Comparison of ENCODE assay signal across 8 mouse cellular contexts in the genomic region with DNA sequence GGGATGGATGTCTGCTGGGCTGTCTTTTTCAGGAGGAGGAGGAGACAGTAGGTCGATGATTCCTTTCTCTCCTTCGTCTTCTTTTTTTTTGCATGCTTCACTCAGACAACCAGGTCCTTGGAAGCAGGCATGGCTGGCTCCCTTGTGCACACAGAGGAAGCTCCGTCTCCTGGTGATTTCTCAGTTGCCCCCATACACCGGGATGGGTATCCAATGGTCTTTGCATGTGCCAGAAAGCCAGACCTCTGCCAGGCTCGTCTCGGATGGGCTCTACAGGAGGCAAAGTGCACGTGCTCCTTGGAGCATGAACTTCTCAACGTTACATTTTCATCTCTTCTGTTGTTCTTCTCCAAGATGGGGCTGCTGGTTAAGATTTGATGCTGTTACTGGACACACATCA.
DNase-seq lines count a peak whose midpoint lies in the region; ATAC-seq and TF ChIP-seq lines count a peak whose summit lies in the region.

No protein-coding gene starts in this region.

- peak overlapping the region; percentile 22; the same call in 1 of the 2 replicates for H3K4me3 ChIP-seq in layer of hippocampus, adult 2 months
- 0 out of 2 replicates have a peak overlapping the region, but pooled peaks have one; percentile 4 for H3K4me3 ChIP-seq in forebrain, embryonic 12.5 days (replicated peaks)
- no peak overlapping the region for H3K4me3 ChIP-seq in kidney, embryonic 14.5 days (ENCODE audit: low read length)
- H3K4me3 ChIP-seq in myocyte, result no peak overlapping the region

- WGBS in forebrain, embryonic 12.5 days, result 29% methylated on average over 8 of the region's 8 CpGs
- 16% methylated on average over 8 of the region's 8 CpGs for WGBS in kidney, embryonic 14.5 days

- peaks cover 15% of the 10 kb centered on the region for H3K4me1 ChIP-seq in forebrain, embryonic 12.5 days
- H3K4me1 ChIP-seq in kidney, embryonic 14.5 days (ENCODE audit: control insufficient read depth, insufficient read depth, low read length), result peaks cover 6% of the 10 kb centered on the region

- intact Hi-C loops in left cerebral cortex, postnatal 14 days (cut with DNase I), result loop anchor here (2.0 to 10.0 kb wide), 2 partner anchors 384 to 910 kb away; no protein-coding TSS in a partner anchor

- no peaks in the 10 kb centered on the region for H3K9me3 ChIP-seq in forebrain, embryonic 12.5 days
- H3K9me3 ChIP-seq in kidney, embryonic 14.5 days (ENCODE audit: control insufficient read depth, low read length), result no peaks in the 10 kb centered on the region

- no peak overlapping the region for H3ac ChIP-seq in myocyte (ENCODE audit: control insufficient read depth, insufficient read length)

- no peak for TF ChIP-seq CTCF in layer of hippocampus, adult 2 months (conservative IDR thresholded peaks at IDR 0.05)

- no peaks in the 10 kb centered on the region for H3K27me3 ChIP-seq in forebrain, embryonic 12.5 days
- H3K27me3 ChIP-seq in kidney, embryonic 14.5 days (ENCODE audit: control insufficient read depth, insufficient read depth, low read length), result no peaks in the 10 kb centered on the region
- no peaks in the 10 kb centered on the region for H3K27me3 ChIP-seq in myocyte (ENCODE audit: control insufficient read depth, insufficient read depth, insufficient read length)

- no peaks in the 10 kb centered on the region for H3K36me3 ChIP-seq in forebrain, embryonic 12.5 days (replicated peaks)
- H3K36me3 ChIP-seq in kidney, embryonic 14.5 days (ENCODE audit: control insufficient read depth, insufficient read depth, low read length), result no peaks in the 10 kb centered on the region
- no peaks in the 10 kb centered on the region for H3K36me3 ChIP-seq in myocyte (ENCODE audit: control insufficient read depth, insufficient read depth)

- peak overlapping the region; percentile 39 for H3K4me2 ChIP-seq in forebrain, embryonic 12.5 days
- H3K4me2 ChIP-seq in kidney, embryonic 14.5 days (replicated peaks; ENCODE audit: low read depth, low read length), result peak overlapping the region; percentile 28
- H3K4me2 ChIP-seq in myocyte (ENCODE audit: low read depth), result peak overlapping the region; percentile 36

- ATAC-seq in forebrain, embryonic 12.5 days (ENCODE audit: low FRiP score), result no peak
- ATAC-seq in kidney, embryonic 14.5 days (ENCODE audit: low FRiP score, low TSS enrichment), result peak; percentile 50; the same call in 1 of the 2 replicates

- no peak for DNase-seq in layer of hippocampus, adult 2 months (ENCODE audit: low spot score in 2 of 2)
- DNase-seq in layer of hippocampus, adult 9-11 months, result no peak
- no peak for DNase-seq in ovary, adult 18-20 months (ENCODE audit: low spot score)
- DNase-seq in left cerebral cortex, postnatal 14 days (ENCODE audit: low spot score in 2 of 2), result no peak
- DNase-seq in ovary, postnatal 36 days (ENCODE audit: low spot score), result no peak

- H3K79me2 ChIP-seq in myocyte (ENCODE audit: control insufficient read depth, insufficient read depth), result no peaks in the 10 kb centered on the region

- peak overlapping the region; percentile 36; the same call in 1 of the 2 replicates for H3K9ac ChIP-seq in forebrain, embryonic 12.5 days
- H3K9ac ChIP-seq in kidney, embryonic 14.5 days (ENCODE audit: low read depth, low read length), result peak overlapping the region; percentile 13; the same call in 1 of the 2 replicates

- peak overlapping the region; percentile 89 for H3K27ac ChIP-seq in layer of hippocampus, adult 2 months
- H3K27ac ChIP-seq in forebrain, embryonic 12.5 days, result peak overlapping the region; percentile 63; the same call in 1 of the 2 replicates
- H3K27ac ChIP-seq in kidney, embryonic 14.5 days (ENCODE audit: low read depth, low read length), result no peak overlapping the region

- no peak for TF ChIP-seq POLR2A in myocyte (IDR thresholded peaks at IDR 0.05; ENCODE audit: insufficient read length, low read depth)

TF ChIP-seq in myocyte, 11 proteins besides CTCF, POLR2A, EP300 and RAD21:
- no peak for TF ChIP-seq E2F4 (IDR thresholded peaks at IDR 0.05; ENCODE audit: insufficient read depth)
- no peak for TF ChIP-seq MAX (IDR thresholded peaks at IDR 0.05; ENCODE audit: low read depth)
- no peak for TF ChIP-seq MYOD1 (IDR thresholded peaks at IDR 0.05; ENCODE audit: control insufficient read depth in 1 of 3, insufficient read length in 2 of 3, low read depth in 2 of 3)

Comparison
In these comparisons a context has a peak if more than half of its experiments do, and no peak if none do; other contexts are left out.
1. H3K4me3 ChIP-seq: peak in layer of hippocampus, adult 2 months (single experiment) and forebrain, embryonic 12.5 days (single experiment); none in kidney, embryonic 14.5 days (single experiment) and myocyte (single experiment).
2. Peak in every context shown above with its lines, with median percentiles within 50 percentile points of each other: H3K4me2 ChIP-seq.